Mouse (Mus musculus) Patski (cell line): ENCODE measurements around the gene Ngf. TPM values are rescaled to one million over a fixed set of nuclear protein-coding genes. Genes with fewer than 3 reads are reported as not detected.

ENCODE experiments used
- ATAC-seq: fragments of 100-300 bp; one replicate; pipeline ENCODE4 v1.8.0; 2021
- CTCF ChIA-PET: fragments of 350-600 bp; sonication (Branson Sonifier 250); formaldehyde crosslinking; loops from one replicate; lab custom pipeline; 2022; ENCODE audit warnings: inconsistent platforms; lab: Charles Lee
- POLR2A ChIA-PET: fragments of 350-600 bp; sonication (Branson Sonifier 250); formaldehyde crosslinking; loops from one replicate; lab custom pipeline; 2022; ENCODE audit warnings: antibody characterized with exemption, inconsistent platforms; lab: Charles Lee
- DNase-seq: peaks from one replicate; pipeline ENCODE4 v3.0.0-alpha.2; 2011; ENCODE audit warnings: low read depth, low spot score
- H3K27me3 ChIP-seq: fragments of 371-371 bp; one replicate; pipeline ENCODE4 v1.5.1; 2021
- CTCF ChIP-seq: fragments of 100-300 bp; IDR thresholded peaks from one replicate; pipeline ENCODE4 v1.5.1; 2021
- in situ Hi-C: fragments of 300-500 bp; cut with MboI; formaldehyde crosslinking; loops from 3 replicates; pipeline ENCODE4 v1.11.1; 2018; ENCODE audit warnings: low pct_unique_long_range_greater_than_20kb, mixed read lengths
- polyA plus RNA-seq: library from polyadenylated mRNA; unstranded; gene quantifications from one replicate; pipeline ENCODE4 v1.2.3, GENCODE M21; 2021

Gene Ngf
- not detected for polyA plus RNA-seq

GRCm38 (mm10) chr3:102469713-102470448 lies at the start of gene Ngf:
Gene Ngf (plus strand): TSS chr3:102469919.
- ChIA-PET POLR2A (interaction anchor here (0.6 kb wide), 1 partner anchor 177 kb away, joined by 3 read pairs; no protein-coding TSS in a partner anchor), CTCF (interaction anchor here (1.2 to 2.0 kb wide), 2 partner anchors 9 to 51 kb away, joined by 3 to 5 read pairs; no protein-coding TSS in a partner anchor)
- ATAC-seq (no peak), DNase-seq (no peak)
- in situ Hi-C loops = loop anchor here (5.0 to 10.0 kb wide), 2 partner anchors 108 to 205 kb away; no protein-coding TSS in a partner anchor
- H3K27me3 ChIP-seq = no peaks in the 10 kb centered on the region
- no peak for TF ChIP-seq CTCF

- no peak for TF ChIP-seq CTCF
- in situ Hi-C loops = no loop called here
- ChIA-PET POLR2A (no interaction called here), CTCF (interaction anchor here (0.9 to 1.2 kb wide), 4 partner anchors 22 to 124 kb away, joined by 3 to 4 read pairs (median 3); no protein-coding TSS in a partner anchor)
- ATAC-seq (no peak), DNase-seq (no peak)
- no peaks in the 10 kb centered on the region for H3K27me3 ChIP-seq
These were observed 24.2 kb upstream of the Ngf start for GRCm38 (mm10) chr3:102445567-102445966.

GRCm38 (mm10) chr3:102446691-102447090 lies 23.0 kb upstream of the Ngf start:
- in situ Hi-C loops = no loop called here
- no peak for DNase-seq
- H3K27me3 ChIP-seq = no peaks in the 10 kb centered on the region
- CTCF ChIA-PET = no interaction called here
- POLR2A ChIA-PET = no interaction called here
- ATAC-seq = no peak
- TF ChIP-seq CTCF = no peak

- ChIA-PET CTCF (interaction anchor here (1.3 to 2.3 kb wide), 2 partner anchors 11 to 14 kb away, joined by 4 to 8 read pairs; no protein-coding TSS in a partner anchor), POLR2A (no interaction called here)
- no peak for ATAC-seq
- in situ Hi-C loops = no loop called here
- no peaks in the 10 kb centered on the region for H3K27me3 ChIP-seq
- TF ChIP-seq CTCF = no peak
- DNase-seq = no peak
These were observed 15.2 kb upstream of the Ngf start for GRCm38 (mm10) chr3:102454566-102454965.

- no peaks in the 10 kb centered on the region for H3K27me3 ChIP-seq
- DNase-seq = no peak
- ChIA-PET POLR2A (interaction anchor here (0.6 kb wide), 1 partner anchor 89 kb away, joined by 3 read pairs; no protein-coding TSS in a partner anchor), CTCF (interaction anchor here (0.9 to 1.4 kb wide), 3 partner anchors 9 to 23 kb away, joined by 3 to 6 read pairs (median 5); partner anchors contain the start of gene Ngf)
- no peak for ATAC-seq
- in situ Hi-C loops = no loop called here
- no peak for TF ChIP-seq CTCF
These were observed 9.2 kb upstream of the Ngf start for GRCm38 (mm10) chr3:102460528-102460927.

- no peaks in the 10 kb centered on the region for H3K27me3 ChIP-seq
- CTCF ChIA-PET = interaction anchor here (0.9 to 1.4 kb wide), 3 partner anchors 8 to 24 kb away, joined by 3 to 6 read pairs (median 5); partner anchors contain the start of gene Ngf
- no peak for TF ChIP-seq CTCF
- DNase-seq (no peak), ATAC-seq (no peak)
- in situ Hi-C loops = no loop called here
- POLR2A ChIA-PET = interaction anchor here (0.6 kb wide), 1 partner anchor 90 kb away, joined by 3 read pairs; no protein-coding TSS in a partner anchor
These were observed 8.7 kb upstream of the Ngf start for GRCm38 (mm10) chr3:102460986-102461385.

- no peaks in the 10 kb centered on the region for H3K27me3 ChIP-seq
- ATAC-seq (no peak), DNase-seq (no peak)
- ChIA-PET CTCF (no interaction called here), POLR2A (no interaction called here)
- in situ Hi-C loops = no loop called here
- no peak for TF ChIP-seq CTCF
These were observed 6.9 kb upstream of the Ngf start for GRCm38 (mm10) chr3:102462703-102463336.

- ChIA-PET CTCF (no interaction called here), POLR2A (no interaction called here)
- ATAC-seq (no peak), DNase-seq (no peak)
- TF ChIP-seq CTCF = no peak
- H3K27me3 ChIP-seq = no peaks in the 10 kb centered on the region
- in situ Hi-C loops = no loop called here
These were observed 6.4 kb upstream of the Ngf start for GRCm38 (mm10) chr3:102463339-102463738.

GRCm38 (mm10) chr3:102466587-102466986 lies 3.1 kb upstream of the Ngf start:
- no peak for DNase-seq
- no peak for TF ChIP-seq CTCF
- ATAC-seq = no peak
- CTCF ChIA-PET = interaction anchor here (0.6 to 3.5 kb wide), 9 partner anchors 9 to 226 kb away, joined by 3 to 16 read pairs (median 3); no protein-coding TSS in a partner anchor
- in situ Hi-C loops = no loop called here
- POLR2A ChIA-PET = no interaction called here
- no peaks in the 10 kb centered on the region for H3K27me3 ChIP-seq

- in situ Hi-C loops = no loop called here
- CTCF ChIA-PET = interaction anchor here (0.9 to 3.5 kb wide), 5 partner anchors 10 to 226 kb away, joined by 3 to 16 read pairs (median 3); no protein-coding TSS in a partner anchor
- ATAC-seq (no peak), DNase-seq (no peak)
- POLR2A ChIA-PET = no interaction called here
- H3K27me3 ChIP-seq = no peaks in the 10 kb centered on the region
- no peak for TF ChIP-seq CTCF
These were observed 2.6 kb upstream of the Ngf start for GRCm38 (mm10) chr3:102467121-102467520.
